Mouse (Mus musculus) forebrain, embryonic 11.5 days (tissue): ENCODE results near the gene Lamp1. TPM values are rescaled to one million over a fixed set of nuclear protein-coding genes. Genes with fewer than 3 reads are reported as not detected.

Source experiments
- ATAC-seq: fragments of 200-750 bp; cut with Nextera tagmentation; replicated peaks from 2 replicates; pipeline ENCODE4 v1.8.0; 2017; ENCODE audit warnings: moderate TSS enrichment; ENCODE audit not compliant: low FRiP score
- DNase-seq: peaks from one replicate; pipeline ENCODE4 v3.0.0-alpha.2; 2017; ENCODE audit warnings: low spot score
- H3K27ac ChIP-seq: fragments of 300-500 bp; sonication (generic); 2 replicates; pipeline ENCODE4 v1.5.1; 2014; ENCODE audit warnings: low read depth, low read length
- H3K27me3 ChIP-seq: fragments of 300-500 bp; sonication (generic); 2 replicates; pipeline ENCODE4 v1.6.1; 2014; ENCODE audit warnings: mild to moderate bottlenecking, low read length, mixed read lengths; ENCODE audit not compliant: control insufficient read depth, insufficient read depth
- H3K36me3 ChIP-seq: fragments of 300-500 bp; sonication (generic); 2 replicates; pipeline ENCODE4 v1.6.1; 2014; ENCODE audit warnings: mild to moderate bottlenecking, low read length, moderate library complexity, mixed read lengths; ENCODE audit not compliant: control insufficient read depth, insufficient read depth
- H3K4me1 ChIP-seq: fragments of 300-500 bp; sonication (generic); replicated peaks from 2 replicates; pipeline ENCODE4 v1.6.1; 2014; ENCODE audit warnings: low read length, mixed read lengths; ENCODE audit not compliant: control insufficient read depth, insufficient read depth
- H3K4me2 ChIP-seq: fragments of 300-500 bp; sonication (generic); 2 replicates; pipeline ENCODE4 v1.6.1; 2014; ENCODE audit warnings: low read depth, mild to moderate bottlenecking, low read length, moderate library complexity, mixed read lengths; ENCODE audit not compliant: severe bottlenecking
- H3K4me3 ChIP-seq: fragments of 300-500 bp; sonication (generic); 2 replicates; pipeline ENCODE4 v1.5.1; 2014; ENCODE audit warnings: low read depth, low read length
- H3K9ac ChIP-seq: fragments of 300-500 bp; sonication (generic); 2 replicates; pipeline ENCODE4 v1.6.1; 2014; ENCODE audit warnings: low read length
- H3K9me3 ChIP-seq: fragments of 300-500 bp; sonication (generic); 2 replicates; pipeline ENCODE4 v1.6.1; 2016; ENCODE audit warnings: low read length, mixed read lengths; ENCODE audit not compliant: control insufficient read depth
- WGBS: fragments of 180-500 bp; shearing (Covaris S2); extraction: QIAGEN DNeasy Blood & Tissue Kit; methylation state at CpG from one replicate; pipeline ENCODE4 v1.1.7; 2014; 5-methylcytosine and 5-hydroxymethylcytosine counted together
- polyA plus RNA-seq: library from polyadenylated mRNA; unstranded; fragments of >200 nt; fragmentation: Nextera tagmentation; extraction: Ambion mirVana; gene quantifications from 2 replicates; pipeline ENCODE4 v1.2.1, GENCODE M21; 2014

The Lamp1 gene
- polyA plus RNA-seq, 1 experiment from 2014 or later: 240 TPM

GRCm38 (mm10) chr8:13199385-13200061 is 40.6 kb downstream of the Lamp1 start:
- Histone ChIP-seq H3K27me3 (peaks cover 15% of the 10 kb centered on the region), H3K9me3 (no peaks in the 10 kb centered on the region), H3K9ac (peak overlapping the region; percentile 79), H3K27ac (no peak overlapping the region), H3K4me1 (peaks cover 8% of the 10 kb centered on the region), H3K4me2 (peak overlapping the region; percentile 88), H3K4me3 (peak overlapping the region; percentile 80), H3K36me3 (no peaks in the 10 kb centered on the region)
- ATAC-seq (no peak; the same call in 1 of the 2 replicates), DNase-seq (no peak)
- WGBS: 23% methylated on average over 14 of the region's 14 CpGs

DNA sequence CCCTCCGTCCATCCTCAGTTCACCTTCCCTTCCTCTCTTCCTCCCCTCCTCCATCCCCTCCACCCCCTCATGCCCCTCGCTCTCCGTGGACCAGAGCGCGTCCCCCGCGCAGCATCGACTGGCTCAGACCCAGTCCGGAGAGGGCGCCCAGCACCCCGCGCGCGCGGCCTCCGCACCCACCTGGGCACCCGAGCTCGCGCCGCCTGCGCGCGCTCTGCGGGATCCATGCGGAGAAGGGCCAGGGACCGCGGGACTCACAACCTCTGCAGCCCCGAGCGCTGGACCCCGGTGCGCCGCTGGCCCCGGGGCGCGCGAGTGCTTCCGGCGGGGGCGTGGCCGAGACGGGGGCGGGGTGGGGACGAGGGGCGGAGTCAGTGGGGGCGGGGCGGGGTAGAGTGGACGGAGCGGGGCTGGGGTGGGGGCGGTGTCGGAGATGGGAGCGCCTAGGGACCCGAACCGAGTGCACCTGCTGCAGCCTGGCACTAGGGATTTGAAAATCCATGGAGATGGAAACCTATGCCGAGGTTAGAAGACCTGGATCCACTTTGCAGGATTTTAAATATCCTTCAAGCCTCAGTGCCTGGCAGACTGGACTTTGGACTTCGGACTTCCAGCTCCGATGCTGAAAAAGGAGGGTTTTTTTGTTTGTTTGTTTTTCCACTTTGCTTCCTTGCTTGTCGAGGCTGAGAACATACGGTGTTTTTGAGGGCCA is 41.5 kb downstream of the Lamp1 start, which contains the start of gene Grtp1:
TSS of gene Grtp1 (minus strand) at position 320 of the 712 bp plus-strand sequence.
- Histone ChIP-seq H3K9me3 (no peaks in the 10 kb centered on the region), H3K4me1 (peaks cover 5% of the 10 kb centered on the region), H3K4me3 (peak within 1 kb of the TSS; percentile 80), H3K4me2 (peak within 1 kb of the TSS; percentile 88), H3K36me3 (no peaks in the 10 kb centered on the region), H3K27ac (no peak within 1 kb of the TSS), H3K27me3 (peaks cover 15% of the 10 kb centered on the region), H3K9ac (peak within 1 kb of the TSS; percentile 79)
- ATAC-seq: peak; percentile 77
- DNase-seq: peak; percentile 88
- WGBS: under 1% methylated on average over 44 of the region's 58 CpGs

GRCm38 (mm10) chr8:13201013-13201334 is 42.0 kb downstream of the Lamp1 start:
- no peaks in the 10 kb centered on the region for H3K36me3 ChIP-seq
- no peaks in the 10 kb centered on the region for H3K9me3 ChIP-seq
- peak overlapping the region; percentile 88 for H3K4me2 ChIP-seq
- peaks cover 15% of the 10 kb centered on the region for H3K27me3 ChIP-seq
- no peak; the same call in 1 of the 2 replicates for ATAC-seq
- no peak for DNase-seq
- peak overlapping the region; percentile 43 for H3K9ac ChIP-seq
- H3K27ac ChIP-seq: no peak overlapping the region
- peak overlapping the region; percentile 80 for H3K4me3 ChIP-seq
- peaks cover 5% of the 10 kb centered on the region for H3K4me1 ChIP-seq
- WGBS: 1% methylated on average over 18 of the region's 18 CpGs

- Histone ChIP-seq H3K4me1 (peaks cover 5% of the 10 kb centered on the region), H3K4me2 (no peak overlapping the region), H3K36me3 (no peaks in the 10 kb centered on the region), H3K9ac (no peak overlapping the region), H3K4me3 (no peak overlapping the region), H3K9me3 (no peaks in the 10 kb centered on the region), H3K27me3 (peaks cover 15% of the 10 kb centered on the region), H3K27ac (no peak overlapping the region)
- WGBS: 55% methylated on average over 3 of the region's 3 CpGs
- ATAC-seq (no peak), DNase-seq (no peak)
Measured at GRCm38 (mm10) chr8:13202041-13202440, 43.1 kb downstream of the Lamp1 start.

DNA sequence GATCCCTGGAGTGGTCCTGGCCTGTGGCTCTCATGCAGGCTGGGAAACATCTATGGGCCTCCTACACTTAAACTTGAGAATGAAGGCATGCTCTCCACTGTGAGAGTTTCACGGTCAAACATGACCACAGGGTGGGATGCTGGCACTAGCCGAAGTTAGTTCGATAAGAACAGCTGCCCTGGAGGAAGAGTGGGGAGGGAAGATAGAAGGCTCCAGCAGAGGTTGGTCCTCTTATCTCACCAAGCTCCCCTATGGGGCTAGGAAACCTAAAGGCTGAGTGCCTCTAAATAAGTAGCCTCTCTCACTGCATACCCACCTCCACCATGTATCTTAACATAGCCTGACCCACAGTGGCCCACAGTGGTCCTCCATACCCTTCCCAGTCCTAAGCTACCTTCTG is 43.8 kb downstream of the Lamp1 start:
- no peaks in the 10 kb centered on the region for H3K36me3 ChIP-seq
- H3K4me1 ChIP-seq: peaks cover 5% of the 10 kb centered on the region
- H3K9me3 ChIP-seq: no peaks in the 10 kb centered on the region
- WGBS: 94% methylated on average over 3 of the region's 3 CpGs
- H3K27ac ChIP-seq: no peak overlapping the region
- no peak overlapping the region for H3K9ac ChIP-seq
- no peak overlapping the region for H3K4me3 ChIP-seq
- no peak for ATAC-seq
- DNase-seq: no peak
- H3K4me2 ChIP-seq: no peak overlapping the region
- H3K27me3 ChIP-seq: peaks cover 15% of the 10 kb centered on the region

DNA sequence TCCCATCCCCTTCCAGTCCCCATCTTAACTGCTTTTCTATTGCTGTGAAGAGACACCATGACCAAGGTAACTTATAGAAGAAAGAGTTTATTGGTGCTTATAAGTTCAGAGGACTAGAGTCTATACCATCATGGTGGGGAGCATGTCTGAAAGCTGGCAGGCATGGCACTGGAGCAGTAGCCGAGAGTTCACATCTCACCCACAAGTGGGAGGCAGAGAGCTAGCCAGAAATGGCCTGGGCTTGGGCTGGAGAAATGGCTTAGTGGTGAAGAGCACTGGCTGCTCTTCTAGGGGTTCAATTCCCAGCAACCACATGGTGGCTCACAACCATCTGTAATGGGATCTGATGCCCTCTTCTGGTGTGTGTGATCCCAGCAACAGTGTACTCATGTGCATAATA is 44.5 kb downstream of the Lamp1 start:
- Histone ChIP-seq H3K27me3 (peaks cover 15% of the 10 kb centered on the region), H3K4me3 (no peak overlapping the region), H3K9ac (no peak overlapping the region), H3K36me3 (no peaks in the 10 kb centered on the region), H3K27ac (no peak overlapping the region), H3K4me2 (no peak overlapping the region), H3K9me3 (no peaks in the 10 kb centered on the region), H3K4me1 (peaks cover 5% of the 10 kb centered on the region)
- DNase-seq: no peak
- WGBS: 66% methylated on average over 1 of the region's 1 CpGs
- ATAC-seq: no peak

GRCm38 (mm10) chr8:13204371-13205140 is 45.6 kb downstream of the Lamp1 start:
- peaks cover 3% of the 10 kb centered on the region for H3K4me1 ChIP-seq

DNA sequence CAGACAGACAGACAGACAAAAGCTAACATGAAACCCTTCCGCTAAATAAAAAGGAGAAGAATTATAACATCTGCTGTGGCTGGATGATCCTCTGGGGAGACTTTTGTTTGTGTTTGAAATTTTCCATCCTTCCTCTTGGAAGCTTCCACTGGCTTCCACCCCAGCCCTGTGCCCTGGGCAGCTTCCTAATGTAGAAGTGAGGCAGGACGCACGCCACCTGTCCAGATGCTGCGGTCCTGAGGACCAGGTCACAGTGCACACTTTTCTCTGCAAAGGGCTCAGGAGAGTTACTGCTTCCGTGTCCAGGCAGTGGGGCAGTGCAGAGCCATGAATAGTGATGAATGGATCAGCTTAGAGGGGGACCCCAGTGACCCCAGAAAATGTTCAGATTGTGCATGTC is 46.4 kb downstream of the Lamp1 start:
- Histone ChIP-seq H3K9ac (no peak overlapping the region), H3K36me3 (no peaks in the 10 kb centered on the region), H3K4me3 (no peak overlapping the region), H3K9me3 (no peaks in the 10 kb centered on the region), H3K4me2 (no peak overlapping the region), H3K27me3 (peaks cover 15% of the 10 kb centered on the region), H3K27ac (no peak overlapping the region), H3K4me1 (no peaks in the 10 kb centered on the region; the same call in 1 of the 2 replicates)
- 88% methylated on average over 5 of the region's 5 CpGs for WGBS
- ATAC-seq (no peak), DNase-seq (no peak)

More at GRCm38 (mm10) chr8:13204371-13205140, 45.6 kb downstream of the Lamp1 start:
- Histone ChIP-seq H3K27me3 (peaks cover 15% of the 10 kb centered on the region), H3K4me3 (no peak overlapping the region), H3K9ac (no peak overlapping the region), H3K27ac (no peak overlapping the region), H3K4me2 (no peak overlapping the region), H3K9me3 (no peaks in the 10 kb centered on the region), H3K36me3 (no peaks in the 10 kb centered on the region)
- no peak for ATAC-seq
- WGBS: 69% methylated on average over 12 of the region's 12 CpGs
- no peak for DNase-seq
